Mouse (Mus musculus) kidney, postnatal 25 days (tissue): ENCODE data around the gene Gmppa.

Experiments
- DNase-seq, 2 experiments: peaks; one replicate each; pipeline ENCODE4 v3.0.0; 2021; ENCODE audit warnings: mixed read lengths in 2 of 2

The Gmppa gene

DNA sequence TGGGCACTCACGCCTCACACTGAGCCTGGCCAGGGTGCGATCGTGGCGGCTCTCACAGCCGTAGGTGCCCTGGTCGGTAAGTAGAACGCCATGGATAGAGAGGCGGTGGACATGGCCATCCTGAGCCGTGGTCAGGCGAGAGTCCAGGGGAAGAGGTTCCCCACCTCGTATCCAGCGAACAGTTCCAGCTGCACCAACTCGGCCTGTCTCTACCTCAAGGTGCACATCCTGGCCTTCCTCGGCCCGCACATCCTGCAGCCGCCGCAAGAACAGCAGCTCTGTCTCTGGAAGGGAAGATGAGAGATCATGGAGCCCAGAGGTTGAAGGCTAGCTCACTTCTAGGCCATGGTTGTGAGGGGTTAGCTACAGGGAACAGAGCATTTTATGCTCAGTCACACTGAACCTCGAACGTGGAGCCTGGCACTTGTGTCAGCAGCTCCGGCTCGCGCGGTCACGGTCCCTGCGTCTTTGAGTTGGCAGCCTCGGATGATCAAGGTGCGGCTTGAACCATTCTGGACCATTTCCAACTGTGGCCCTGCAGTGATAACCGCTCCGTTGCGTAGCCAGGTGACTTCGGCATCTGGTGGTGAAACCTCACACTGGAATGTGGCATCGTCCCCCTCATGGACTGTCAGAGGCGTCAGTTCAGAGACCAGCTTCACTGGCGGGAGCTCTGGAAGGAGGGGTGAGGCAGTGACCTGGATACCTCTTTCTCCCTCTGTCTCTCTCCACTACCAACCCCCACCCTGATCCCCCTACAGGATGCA is 55.2 kb downstream of the Gmppa start:
- DNase-seq: no peak

DNA sequence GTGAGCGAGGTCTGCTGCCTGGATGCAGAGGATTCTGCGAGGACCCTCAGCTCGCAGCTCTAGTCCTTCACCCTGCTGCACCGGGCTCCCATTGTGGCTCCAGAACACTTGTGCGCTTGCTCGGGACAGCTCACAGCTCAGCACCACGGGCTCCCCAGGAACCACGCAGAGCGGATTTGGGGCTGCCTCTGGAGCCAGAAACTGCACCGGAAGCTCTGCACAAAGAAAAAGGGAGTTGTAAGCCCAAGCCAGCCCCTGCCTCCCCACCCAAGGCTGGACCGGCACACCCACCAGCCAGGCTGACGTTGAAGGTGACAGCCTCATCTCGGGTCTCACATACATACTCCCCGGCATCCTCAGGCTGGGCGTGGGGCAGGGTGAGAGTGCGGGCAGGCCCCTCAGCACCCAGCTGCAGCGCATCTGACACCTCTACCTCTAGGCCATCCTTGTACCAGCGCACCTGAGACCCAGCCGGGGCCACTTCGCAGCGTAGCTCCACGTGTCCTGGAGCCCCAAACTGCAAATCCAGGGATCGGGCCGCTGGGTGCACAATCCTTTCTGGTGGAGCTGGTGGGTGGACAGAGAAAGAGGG is 56.9 kb downstream of the Gmppa start:
- DNase-seq: no peak
